Mouse (Mus musculus): Measurements from ENCODE around the gene Med25. TPM values are rescaled to one million over a fixed set of nuclear protein-coding genes. Genes with fewer than 3 reads are reported as not detected.

The Med25 gene
- polyA plus RNA-seq, 1 experiment = 105 TPM

DNA sequence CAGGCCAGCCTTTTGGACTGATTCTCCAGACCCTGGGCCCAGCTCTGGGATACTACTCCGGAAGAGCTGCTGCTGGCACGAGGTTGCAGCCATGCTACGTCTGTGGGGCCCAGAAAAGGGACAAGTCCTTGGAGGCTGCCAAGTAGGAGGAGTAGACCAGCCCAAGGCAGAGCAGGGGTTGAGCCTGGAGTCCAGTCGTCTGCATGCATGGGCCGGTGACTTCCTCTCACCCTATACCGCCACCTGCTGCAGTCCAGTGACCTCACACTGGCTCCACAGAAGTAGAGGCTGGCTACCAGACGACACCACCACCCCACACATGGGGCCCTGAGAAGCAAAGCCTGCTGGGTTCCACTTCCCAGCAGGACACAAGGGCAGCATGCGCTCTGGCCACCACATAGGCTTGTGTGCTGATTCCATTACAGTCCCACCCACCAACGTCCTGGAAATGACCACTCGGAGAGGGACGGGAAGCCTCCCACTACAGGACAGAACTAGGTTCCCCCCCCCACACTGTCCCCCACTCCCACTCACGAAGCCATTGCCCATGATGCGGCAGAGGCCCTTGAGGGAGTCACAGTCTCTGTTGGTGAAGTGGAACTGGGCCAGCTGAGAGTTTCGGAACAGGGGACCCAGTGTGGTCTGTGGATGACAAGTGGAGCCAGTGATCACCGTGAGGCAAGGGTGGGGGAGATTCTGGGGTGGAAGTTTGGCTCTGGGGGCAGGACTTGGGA, 26.1 kb downstream of the Med25 start:
- no peak for TF ChIP-seq POLR2A (IDR thresholded peaks at IDR 0.05; ENCODE audit: borderline replicate concordance, insufficient read depth, low read length)
- TF ChIP-seq CTCF (IDR thresholded peaks at IDR 0.05; ENCODE audit: borderline replicate concordance, insufficient read depth, low read depth, low read length) = no peak
- Histone ChIP-seq H3K4me3 (replicated peaks; ENCODE audit: insufficient read depth, low read depth, low read length) (peak overlapping the region; percentile 1), H3K27ac (ENCODE audit: insufficient read depth, low read length) (peak overlapping the region; percentile 2; the same call in 1 of the 2 replicates), H3K27me3 (ENCODE audit: control insufficient read depth, insufficient read depth, low read length) (no peaks in the 10 kb centered on the region), H3K4me1 (ENCODE audit: control insufficient read depth, insufficient read depth, low read length) (peaks cover 37% of the 10 kb centered on the region)
- DNase-seq = peak; percentile 58 to 61
- 2% methylated on average over 15 of the region's 15 CpGs for WGBS

DNA sequence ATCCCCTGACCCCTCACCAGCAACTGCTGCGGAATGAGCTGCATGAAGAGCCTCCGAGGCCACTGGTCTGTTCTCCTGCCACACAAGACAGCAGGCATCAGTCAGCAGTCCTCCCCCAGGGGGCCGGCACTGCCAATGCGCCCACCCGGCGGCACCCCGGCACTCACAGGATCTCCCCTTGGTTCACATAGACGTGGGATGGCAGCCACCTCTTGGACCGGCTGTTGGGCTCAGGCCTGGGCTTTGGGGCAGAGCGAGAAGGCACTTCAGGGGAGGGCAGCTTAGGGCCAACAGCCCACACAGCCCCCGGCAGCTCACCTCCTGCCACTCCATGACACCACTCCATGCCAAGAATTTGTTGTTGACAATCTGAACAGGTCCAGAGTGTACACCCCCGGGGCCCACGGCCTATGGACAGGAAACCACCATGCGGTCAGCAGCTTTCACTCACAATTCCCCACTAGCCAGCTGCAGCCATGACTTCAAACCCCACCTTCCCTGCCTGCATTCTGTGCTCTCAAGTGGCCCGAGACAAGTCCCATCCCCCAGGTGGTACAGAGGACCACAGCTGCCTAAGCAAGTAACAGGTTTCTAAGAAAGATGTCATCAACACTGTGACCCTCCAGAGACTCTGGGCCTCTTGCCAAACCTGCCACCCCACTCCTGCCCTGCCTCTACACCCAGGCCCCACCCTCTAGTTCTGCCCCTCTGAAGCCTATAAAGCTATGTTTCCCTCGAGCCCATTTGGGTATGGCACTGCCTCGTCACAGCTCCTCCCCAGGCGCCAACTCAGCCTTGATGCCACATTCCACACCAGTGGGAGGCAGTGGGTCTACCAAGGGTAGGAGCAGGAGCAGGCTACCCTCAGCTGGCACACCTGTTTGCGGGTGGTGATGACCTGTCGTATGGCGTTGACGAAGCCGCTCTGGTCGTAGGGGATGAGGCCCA, 27.6 kb downstream of the Med25 start:
- DNase-seq = peak; percentile 38 to 44
- WGBS = 30% methylated on average over 24 of the region's 24 CpGs
- no peak overlapping the region for H3K4me3 ChIP-seq (replicated peaks; ENCODE audit: insufficient read depth, low read depth, low read length)

DNA sequence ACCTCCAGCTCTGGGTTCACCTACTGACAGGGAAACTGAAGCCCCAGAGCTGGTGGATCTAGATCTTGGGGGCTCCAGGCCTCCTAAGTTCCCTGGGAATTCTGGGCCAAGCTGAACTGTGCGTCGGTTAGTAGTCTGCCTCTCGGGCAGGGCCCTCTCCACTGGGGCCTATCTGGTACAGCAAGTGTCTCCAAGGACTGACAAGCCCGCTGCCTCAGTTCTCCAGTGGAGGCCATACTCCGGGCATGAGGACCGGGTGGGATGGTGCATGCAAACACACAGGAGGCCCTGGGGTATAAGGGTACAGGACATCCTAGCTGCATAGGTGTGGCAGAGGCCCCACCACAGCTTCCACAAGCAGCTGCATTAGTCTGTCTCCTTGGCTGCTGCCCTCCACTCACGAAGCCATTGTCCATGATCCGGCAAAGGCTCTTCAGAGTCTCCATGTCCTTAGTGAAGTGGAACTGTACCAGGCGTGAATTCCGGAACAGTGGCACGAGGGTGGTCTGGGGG, 28.5 kb downstream of the Med25 start:
- TF ChIP-seq POLR2A (IDR thresholded peaks at IDR 0.05; ENCODE audit: borderline replicate concordance, insufficient read depth, low read length) (no peak), CTCF (IDR thresholded peaks at IDR 0.05; ENCODE audit: borderline replicate concordance, insufficient read depth, low read depth, low read length) (no peak)
- no peaks in the 10 kb centered on the region for H3K27me3 ChIP-seq (ENCODE audit: control insufficient read depth, insufficient read depth, low read length)
- H3K4me1 ChIP-seq (ENCODE audit: control insufficient read depth, insufficient read depth, low read length) = peaks cover 48% of the 10 kb centered on the region
- H3K4me3 ChIP-seq (replicated peaks; ENCODE audit: insufficient read depth, low read depth, low read length) = no peak overlapping the region
- 52% methylated on average over 11 of the region's 11 CpGs for WGBS
- H3K27ac ChIP-seq (ENCODE audit: insufficient read depth, low read length) = no peak overlapping the region
- DNase-seq = no peak

More for the DNA sequence above, 27.6 kb downstream of the Med25 start:
- TF ChIP-seq POLR2A (IDR thresholded peaks at IDR 0.05; ENCODE audit: borderline replicate concordance, insufficient read depth, low read length) (peak; percentile 27; the same call in 1 of the 2 replicates), CTCF (IDR thresholded peaks at IDR 0.05; ENCODE audit: borderline replicate concordance, insufficient read depth, low read depth, low read length) (no peak)
- H3K4me1 ChIP-seq (ENCODE audit: control insufficient read depth, insufficient read depth, low read length) = peaks cover 48% of the 10 kb centered on the region
- peak overlapping the region; percentile 36; the same call in 1 of the 2 replicates for H3K27ac ChIP-seq (ENCODE audit: insufficient read depth, low read length)
- no peaks in the 10 kb centered on the region for H3K27me3 ChIP-seq (ENCODE audit: control insufficient read depth, insufficient read depth, low read length)

DNA sequence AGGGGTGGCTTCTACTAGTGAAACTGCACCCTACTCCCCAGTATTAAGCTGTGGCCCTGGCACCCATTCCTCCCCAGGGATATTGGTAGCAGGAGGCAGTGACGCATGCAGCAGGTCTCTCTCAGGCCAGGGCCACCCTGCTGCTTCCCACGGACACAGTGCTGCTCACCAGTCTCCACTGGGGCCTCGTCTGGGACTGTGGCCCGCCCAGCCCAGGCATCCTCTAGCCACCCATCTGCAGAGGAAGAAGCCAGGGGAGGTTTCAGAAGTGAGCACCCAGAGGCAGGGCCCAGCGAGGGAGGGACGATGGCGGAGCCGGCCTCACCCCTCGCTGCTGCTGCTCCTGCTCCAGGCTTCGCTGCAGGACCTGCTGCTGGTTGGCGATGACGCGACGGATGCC, 29.3 kb downstream of the Med25 start:
- no peak overlapping the region for H3K27ac ChIP-seq (ENCODE audit: insufficient read depth, low read length)
- 72% methylated on average over 14 of the region's 14 CpGs for WGBS
- peaks cover 48% of the 10 kb centered on the region for H3K4me1 ChIP-seq (ENCODE audit: control insufficient read depth, insufficient read depth, low read length)
- peak in 1 of 2 experiments; percentile 19 for DNase-seq
- H3K27me3 ChIP-seq (ENCODE audit: control insufficient read depth, insufficient read depth, low read length) = no peaks in the 10 kb centered on the region
- H3K4me3 ChIP-seq (replicated peaks; ENCODE audit: insufficient read depth, low read depth, low read length) = no peak overlapping the region
- TF ChIP-seq POLR2A (IDR thresholded peaks at IDR 0.05; ENCODE audit: borderline replicate concordance, insufficient read depth, low read length) (no peak), CTCF (IDR thresholded peaks at IDR 0.05; ENCODE audit: borderline replicate concordance, insufficient read depth, low read depth, low read length) (no peak)

DNA sequence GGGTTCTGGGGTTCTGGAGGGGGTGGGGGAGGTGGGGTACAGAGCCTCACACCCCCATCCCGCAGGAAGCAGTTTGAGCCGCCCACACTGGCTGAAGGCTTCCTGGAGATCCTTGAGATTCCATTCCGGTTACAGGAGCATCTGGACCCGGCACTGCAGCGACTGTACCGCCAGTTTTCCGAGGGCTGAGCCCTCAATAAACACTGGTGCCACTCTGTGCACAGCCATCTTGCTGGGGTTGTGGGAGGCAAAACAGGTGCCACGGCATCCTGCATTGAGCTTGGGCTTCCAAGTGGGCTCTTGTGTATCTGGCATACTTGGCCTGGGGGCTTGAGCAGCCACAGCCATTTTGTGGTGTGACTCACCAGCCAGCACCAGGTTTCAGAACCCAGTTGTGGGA, 30.1 kb downstream of the Med25 start:
- Histone ChIP-seq H3K27me3 (ENCODE audit: control insufficient read depth, insufficient read depth, low read length) (no peaks in the 10 kb centered on the region), H3K4me3 (replicated peaks; ENCODE audit: insufficient read depth, low read depth, low read length) (no peak overlapping the region), H3K4me1 (ENCODE audit: control insufficient read depth, insufficient read depth, low read length) (peaks cover 46% of the 10 kb centered on the region), H3K27ac (ENCODE audit: insufficient read depth, low read length) (no peak overlapping the region)
- TF ChIP-seq CTCF (IDR thresholded peaks at IDR 0.05; ENCODE audit: borderline replicate concordance, insufficient read depth, low read depth, low read length) = no peak
- TF ChIP-seq POLR2A (IDR thresholded peaks at IDR 0.05; ENCODE audit: borderline replicate concordance, insufficient read depth, low read length) = no peak
- 61% methylated on average over 8 of the region's 8 CpGs for WGBS
- no peak for DNase-seq

DNA sequence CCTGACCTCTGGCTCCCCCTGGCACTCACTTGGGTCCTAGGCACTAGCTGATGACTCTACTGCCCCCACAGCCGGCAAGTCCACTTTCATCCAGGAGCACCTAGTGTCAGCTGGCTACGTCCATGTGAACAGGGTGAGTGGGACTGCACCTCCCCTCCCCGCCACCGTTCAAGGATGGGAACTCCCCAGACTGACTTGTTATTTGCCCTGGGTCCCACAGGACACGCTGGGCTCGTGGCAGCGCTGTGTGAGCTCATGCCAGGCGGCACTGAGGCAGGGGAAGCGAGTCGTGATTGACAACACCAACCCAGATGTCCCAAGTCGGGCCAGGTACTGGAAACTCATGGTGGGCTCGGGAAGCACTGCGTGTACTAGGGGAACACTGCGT, 31.1 kb downstream of the Med25 start:
- TF ChIP-seq CTCF (IDR thresholded peaks at IDR 0.05; ENCODE audit: borderline replicate concordance, insufficient read depth, low read depth, low read length) (no peak), POLR2A (IDR thresholded peaks at IDR 0.05; ENCODE audit: borderline replicate concordance, insufficient read depth, low read length) (no peak)
- Histone ChIP-seq H3K4me1 (ENCODE audit: control insufficient read depth, insufficient read depth, low read length) (peaks cover 37% of the 10 kb centered on the region), H3K27ac (ENCODE audit: insufficient read depth, low read length) (no peak overlapping the region), H3K27me3 (ENCODE audit: control insufficient read depth, insufficient read depth, low read length) (no peaks in the 10 kb centered on the region), H3K4me3 (replicated peaks; ENCODE audit: insufficient read depth, low read depth, low read length) (no peak overlapping the region)
- WGBS = 49% methylated on average over 14 of the region's 14 CpGs
- peak in 1 of 2 experiments; percentile 19 for DNase-seq

DNA sequence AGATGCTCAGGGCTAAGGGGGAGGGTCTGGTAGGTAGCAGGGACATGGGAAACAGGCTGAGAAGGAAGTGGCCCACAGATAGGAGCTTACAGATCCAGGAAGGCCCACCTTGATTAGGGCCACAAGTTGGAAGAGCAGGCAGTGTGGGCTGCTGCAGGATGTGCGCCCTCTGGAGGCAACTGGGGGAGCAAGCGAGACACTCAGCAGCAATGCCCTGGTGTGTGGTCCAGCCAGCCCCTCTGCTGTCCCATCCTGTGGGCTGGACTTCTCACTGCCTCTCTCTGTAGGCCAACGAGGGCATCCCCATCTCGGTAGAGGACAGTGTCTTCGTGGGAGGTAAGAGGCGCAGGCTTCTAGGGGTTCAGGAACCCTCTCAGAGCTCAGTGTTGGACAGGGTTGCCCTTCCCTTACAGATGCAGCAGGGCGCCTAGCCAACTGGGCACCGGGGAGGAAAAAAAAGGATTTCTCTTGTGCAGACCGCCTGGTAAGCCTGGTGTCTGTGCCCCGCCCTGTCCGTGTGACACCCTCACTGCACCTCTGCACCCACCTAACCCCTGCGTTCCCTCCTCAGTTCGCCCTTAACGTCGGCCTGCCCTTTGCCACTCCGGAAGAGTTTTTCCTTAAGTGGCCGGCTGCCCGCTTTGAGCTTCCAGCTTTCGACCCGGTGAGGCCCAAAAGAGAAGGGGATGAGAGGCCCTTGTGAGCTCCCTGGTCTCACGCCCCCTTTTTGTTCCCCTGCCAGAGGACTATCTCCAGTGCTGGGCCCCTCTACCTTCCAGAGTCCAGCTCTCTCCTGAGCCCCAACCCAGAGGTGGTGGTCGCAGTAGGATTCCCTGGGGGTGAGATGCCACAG, 31.7 kb downstream of the Med25 start:
- 20% methylated on average over 22 of the region's 22 CpGs for WGBS
- Histone ChIP-seq H3K27ac (ENCODE audit: insufficient read depth, low read length) (no peak overlapping the region), H3K4me3 (replicated peaks; ENCODE audit: insufficient read depth, low read depth, low read length) (no peak overlapping the region), H3K4me1 (ENCODE audit: control insufficient read depth, insufficient read depth, low read length) (peaks cover 31% of the 10 kb centered on the region), H3K27me3 (ENCODE audit: control insufficient read depth, insufficient read depth, low read length) (no peaks in the 10 kb centered on the region)
- peak; percentile 65 to 72 for DNase-seq
- TF ChIP-seq CTCF (IDR thresholded peaks at IDR 0.05; ENCODE audit: borderline replicate concordance, insufficient read depth, low read depth, low read length) (peak; percentile 86), POLR2A (IDR thresholded peaks at IDR 0.05; ENCODE audit: borderline replicate concordance, insufficient read depth, low read length) (no peak)

Measured in cerebellum, adult 2 months (tissue).